Mouse (Mus musculus): ENCODE data around the gene Wnk1.

- TF ChIP-seq CTCF (IDR thresholded peaks at IDR 0.05; ENCODE audit: low read depth, low read length) (no peak), POLR2A (IDR thresholded peaks at IDR 0.05; ENCODE audit: extremely low read depth, insufficient read depth, low read length) (no peak)
Observed at GRCm38 (mm10) chr6:119918561-119919181, 119.8 kb downstream of the Wnk1 start.
